Mouse (Mus musculus) left cerebral cortex, adult 11 months (tissue): ENCODE data around the gene Rora.
"Not testable (repeated sequence)": the region's sequence is repeated elsewhere in the genome, so short reads cannot be mapped to it uniquely, and the experiment has no call there.

Source experiments
- DNase-seq: peaks from one replicate; pipeline ENCODE4 v3.0.0; 2022; ENCODE audit warnings: low spot score

Gene Rora

DNA sequence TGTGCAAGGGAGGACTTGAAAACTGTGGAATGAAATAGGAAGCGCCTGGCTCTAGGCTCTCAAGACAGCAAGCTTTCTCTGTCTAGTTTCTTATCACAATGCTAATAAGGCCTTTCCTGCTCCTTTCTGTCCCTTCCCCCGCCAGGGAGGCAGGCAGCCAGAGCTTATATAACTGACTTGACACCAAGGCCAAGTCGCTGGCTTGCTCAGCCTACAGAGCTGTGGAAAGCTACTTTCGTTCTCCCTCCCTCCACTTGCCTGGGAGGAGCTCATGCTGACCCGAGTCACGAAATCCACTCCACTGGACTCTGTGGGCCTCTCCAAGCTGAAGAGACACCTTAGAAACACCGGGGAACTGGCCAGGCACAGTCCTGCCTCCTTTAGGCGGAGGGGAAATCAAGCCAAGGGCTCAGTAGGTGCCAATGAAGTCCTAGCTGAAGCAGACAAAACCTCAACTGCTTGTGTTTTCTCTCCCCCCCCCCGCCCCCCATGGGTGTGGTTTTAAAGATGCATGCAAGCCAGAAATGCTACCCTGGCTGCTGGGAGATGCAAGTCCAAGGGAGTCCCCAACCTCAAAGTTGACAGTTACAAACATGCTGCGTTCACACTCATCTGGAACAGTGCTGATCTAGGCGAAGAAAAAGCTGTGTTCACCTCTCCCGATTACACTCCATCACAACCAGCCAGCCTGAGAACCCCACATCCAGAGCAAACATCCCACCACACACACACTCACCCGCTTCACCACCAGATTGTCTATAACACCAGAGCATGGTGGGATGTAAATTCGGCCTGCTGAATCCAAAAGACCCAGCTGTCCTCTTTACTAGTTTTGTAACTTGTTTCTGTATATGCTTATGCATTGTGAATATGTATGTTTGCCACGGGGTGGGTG, 438.8 kb downstream of the Rora start:
- peak; percentile 58 for DNase-seq

DNA sequence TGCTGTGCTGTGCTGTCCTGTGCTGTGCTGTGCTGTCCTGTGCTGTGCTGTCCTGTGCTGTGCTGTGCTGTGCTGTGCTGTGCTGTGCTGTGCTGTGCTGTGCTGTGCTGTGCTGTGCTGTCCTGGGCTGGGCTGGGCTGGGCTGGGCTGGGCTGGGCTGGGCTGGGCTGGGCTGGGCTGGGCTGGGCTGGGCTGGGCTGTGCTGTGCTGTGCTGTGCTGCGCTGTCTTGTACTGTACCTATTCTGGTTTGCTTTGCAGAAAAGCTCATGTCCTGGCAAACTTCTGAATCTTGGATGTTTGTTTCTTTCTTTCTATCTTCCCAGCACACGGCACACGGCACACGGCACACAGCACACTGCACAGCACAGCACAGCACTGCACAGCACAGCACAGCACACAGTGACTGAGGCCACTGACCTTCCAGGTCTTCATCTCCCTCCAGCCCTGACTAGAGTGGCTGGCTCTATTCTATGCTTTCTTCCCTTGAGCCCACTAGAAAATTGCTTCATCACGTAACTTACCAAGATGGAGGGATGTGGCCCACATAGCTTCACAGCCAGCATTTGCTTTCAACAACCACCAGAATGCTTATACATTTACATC, 446.7 kb downstream of the Rora start:
- not testable (repeated sequence) for DNase-seq

DNA sequence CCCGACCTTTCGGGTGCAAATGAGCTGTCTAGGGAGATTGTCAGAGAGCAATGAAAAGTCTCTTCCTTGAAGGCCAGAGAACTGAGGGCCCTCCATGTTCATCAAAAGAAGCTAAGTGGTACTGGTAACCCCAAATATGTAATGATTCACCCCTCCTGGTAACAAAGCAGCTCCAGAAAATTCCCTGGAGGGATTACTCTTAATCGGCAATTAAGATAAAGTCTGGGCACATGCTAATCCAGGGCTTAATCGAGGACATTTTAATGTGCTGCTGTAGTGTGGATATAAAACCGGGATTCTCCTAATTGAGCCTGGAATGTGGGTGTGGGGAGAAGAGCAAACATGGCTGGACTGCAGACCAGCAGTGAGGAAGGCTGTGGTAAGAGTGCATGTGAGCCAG, 450.7 kb downstream of the Rora start:
- no peak for DNase-seq

DNA sequence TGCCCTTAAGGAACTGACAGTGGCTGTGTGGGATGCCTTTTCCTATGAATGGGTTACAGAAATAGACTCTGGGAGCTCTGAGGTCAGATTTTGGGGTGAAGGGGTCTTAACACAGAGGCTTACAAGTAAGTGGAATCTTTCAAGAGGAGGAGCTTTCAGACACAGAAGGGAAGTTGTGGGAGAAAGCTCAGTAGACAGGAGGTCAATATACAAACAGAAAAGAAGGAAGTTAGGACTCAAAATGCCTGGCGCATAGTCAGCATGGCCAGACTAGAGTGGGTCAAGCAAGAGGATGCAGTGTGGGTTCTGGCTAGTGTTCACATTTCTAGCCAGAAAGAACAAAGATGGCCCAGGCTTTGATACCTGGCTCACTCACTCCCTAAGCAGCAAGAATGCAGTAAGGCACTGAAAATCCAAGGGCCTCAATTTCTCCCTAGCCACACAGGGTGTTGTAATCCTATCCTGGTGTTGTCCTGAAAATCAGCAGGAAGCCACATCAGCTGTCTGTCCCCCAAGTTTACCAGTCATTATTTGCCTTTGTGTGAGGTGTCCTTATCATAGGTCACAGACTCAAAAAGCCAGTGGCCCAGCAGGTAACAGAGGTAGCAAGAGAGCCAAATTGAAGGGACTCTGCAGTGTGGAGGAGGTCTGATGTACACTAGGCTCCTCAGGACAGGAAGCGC, 456.2 kb downstream of the Rora start:
- no peak for DNase-seq

DNA sequence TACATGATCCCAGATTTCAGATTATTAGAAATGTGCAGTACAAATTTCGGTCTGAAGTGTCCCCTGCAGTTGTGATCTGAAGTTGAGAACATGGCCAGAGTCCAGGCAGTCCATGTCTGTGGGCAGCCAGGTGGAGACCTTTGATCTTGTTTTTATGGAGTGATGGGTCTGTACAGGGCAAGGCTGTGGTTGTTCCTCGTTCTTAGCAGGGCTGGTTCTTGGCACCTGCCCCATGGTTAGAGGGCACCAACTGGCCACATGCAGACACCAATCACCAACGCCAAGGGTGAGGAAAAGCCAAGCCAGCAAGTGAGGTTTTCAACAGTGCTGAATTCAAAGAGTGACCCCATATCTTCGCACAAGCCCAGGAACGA, 456.7 kb downstream of the Rora start:
- DNase-seq = no peak

DNA sequence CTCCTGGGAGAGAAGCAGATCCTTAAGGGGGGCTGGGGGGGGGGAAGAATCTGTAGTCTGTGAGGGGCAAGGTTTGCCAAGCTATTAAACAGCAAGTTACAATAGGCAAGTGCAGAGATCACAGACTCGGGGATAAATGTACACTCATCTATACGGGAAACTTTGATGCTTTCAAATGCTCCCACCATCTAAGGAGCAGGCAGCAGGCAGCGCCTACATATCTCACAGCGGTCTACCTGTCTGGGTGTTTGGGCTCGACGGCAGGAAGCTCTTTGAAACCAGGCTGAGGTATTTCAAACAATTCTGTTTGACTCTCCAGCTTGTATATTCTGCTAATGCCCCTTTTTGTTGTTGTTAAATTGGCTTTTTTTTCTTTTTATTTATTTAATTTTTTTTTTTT, 457.1 kb downstream of the Rora start:
- no peak for DNase-seq

DNA sequence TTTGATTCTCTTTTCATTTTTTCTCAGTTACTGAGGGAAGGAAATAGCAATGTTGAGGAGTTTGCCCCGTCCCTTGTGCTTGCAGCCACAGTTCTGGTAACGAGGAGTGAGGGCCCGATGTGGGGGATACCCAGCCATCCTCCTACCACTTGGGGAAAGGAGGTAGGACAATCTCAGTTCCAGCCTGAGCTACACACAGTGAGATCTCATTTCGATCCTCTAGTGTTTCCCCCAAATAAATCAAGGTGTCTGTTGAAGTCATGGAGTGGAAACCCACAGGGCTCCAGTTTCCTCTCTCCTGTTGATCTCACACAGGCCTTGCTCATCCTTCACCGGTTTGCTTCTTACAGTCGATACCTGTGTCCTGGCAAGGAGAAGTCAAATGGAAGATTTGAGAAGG, 458.0 kb downstream of the Rora start:
- DNase-seq = no peak

DNA sequence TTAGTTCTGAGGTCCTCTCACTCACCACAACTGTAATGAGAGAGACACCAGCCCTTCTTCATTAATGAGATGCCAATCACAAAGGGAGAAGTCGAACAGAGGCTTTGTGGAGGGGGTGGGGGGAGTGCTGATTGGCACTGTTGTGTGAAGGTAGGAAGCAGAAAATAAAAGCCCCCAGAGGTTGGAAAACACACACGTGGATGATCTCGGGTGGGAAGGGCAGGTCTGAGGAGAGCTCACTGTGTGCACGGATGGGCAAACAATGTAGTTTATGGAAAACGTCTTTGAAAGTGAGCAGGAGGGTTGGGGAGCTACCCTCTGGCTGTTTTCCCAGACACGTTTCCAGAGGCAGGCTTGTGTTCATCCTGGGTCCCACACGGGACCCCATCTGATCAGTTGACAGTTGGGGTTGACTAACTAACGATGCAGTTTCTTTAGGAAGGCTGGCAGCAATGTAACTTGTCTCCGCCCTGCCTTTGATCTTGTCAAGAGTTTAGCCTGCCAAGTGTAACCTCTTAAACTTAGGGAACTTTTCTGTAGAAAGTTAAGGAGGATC, 460.9 kb downstream of the Rora start:
- no peak for DNase-seq

DNA sequence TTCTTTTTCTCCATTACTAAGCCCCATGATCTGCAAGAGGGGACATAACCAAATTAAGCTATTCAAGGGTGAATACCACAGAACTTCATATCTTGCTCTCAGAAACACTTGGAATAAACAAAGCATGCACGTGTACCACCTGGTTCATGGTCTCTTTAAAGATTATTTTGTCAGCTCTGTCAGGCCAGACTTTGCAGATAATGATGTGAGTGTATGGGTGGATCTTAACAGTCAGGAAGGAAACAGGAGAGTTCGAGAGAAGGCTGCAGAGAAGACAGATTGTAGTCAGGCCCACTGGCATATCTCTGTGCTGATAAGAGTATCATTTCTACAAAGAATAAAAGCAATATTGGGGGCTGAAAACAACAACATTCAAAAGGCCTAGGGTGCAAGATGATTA, 463.2 kb downstream of the Rora start:
- DNase-seq = no peak

DNA sequence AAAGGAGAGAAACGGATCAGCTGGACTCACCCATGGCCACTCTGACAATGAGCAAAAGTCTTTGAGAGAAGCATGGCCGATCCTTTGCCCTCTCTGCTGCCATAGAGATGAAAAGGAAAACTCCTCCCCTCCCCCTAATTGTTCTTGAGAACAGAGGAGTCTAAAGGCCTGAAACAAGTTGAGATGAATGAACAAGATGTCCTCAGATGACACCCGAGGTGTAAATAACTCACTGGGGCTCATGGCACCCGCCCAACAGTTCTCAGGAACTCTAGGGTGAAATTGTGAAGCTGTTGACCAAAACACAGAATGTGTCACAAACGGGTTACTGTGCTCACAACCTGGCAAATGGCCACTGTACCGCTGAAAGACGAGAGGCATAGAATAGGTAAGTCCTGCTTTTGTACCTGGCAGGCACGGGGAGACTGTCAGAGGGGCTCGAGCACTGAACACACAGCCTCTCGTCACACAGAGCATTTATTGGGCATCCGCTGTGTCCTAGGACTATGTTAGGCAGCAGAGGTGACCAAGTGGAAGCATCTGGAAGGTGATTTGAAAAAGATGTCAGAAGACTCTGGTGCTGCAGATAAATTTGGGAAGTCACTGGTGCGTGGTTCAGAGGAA, 467.6 kb downstream of the Rora start:
- DNase-seq = no peak

DNA sequence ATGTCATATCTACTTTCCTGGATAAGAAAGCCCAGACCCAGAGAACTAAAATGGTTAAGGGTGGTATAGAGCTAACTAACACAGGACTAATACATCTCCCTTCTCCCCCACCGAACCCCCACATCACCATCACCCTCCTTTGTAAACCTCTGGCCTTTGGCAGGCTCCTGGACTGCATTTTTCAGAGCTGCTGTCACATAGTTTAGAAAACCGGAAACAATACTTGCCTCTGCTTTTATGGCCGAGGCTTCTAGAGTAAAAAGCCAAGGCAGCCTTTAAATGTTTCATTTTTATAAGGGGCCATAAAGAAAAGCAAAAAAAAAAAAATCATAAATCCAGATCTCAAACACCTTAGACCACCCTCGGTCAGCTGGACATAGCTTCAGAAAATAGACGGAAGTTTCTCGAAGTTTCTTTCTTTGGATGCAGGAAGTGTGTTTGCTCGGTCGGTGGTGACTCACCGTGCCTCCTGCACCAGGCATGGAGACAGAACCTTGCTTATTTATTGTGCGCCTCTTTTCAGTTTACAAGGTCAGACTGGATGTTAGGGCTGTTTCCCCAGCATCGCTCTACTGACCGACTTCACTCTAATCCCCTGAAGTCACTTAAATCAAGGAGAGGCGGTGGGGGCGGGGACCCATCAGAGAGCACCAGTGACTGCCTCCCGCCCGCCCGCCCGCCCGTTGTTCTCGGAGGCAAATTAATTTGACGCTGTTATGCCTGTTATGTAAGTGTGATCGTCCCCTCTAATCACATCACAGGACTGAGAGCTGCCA, 471.6 kb downstream of the Rora start:
- DNase-seq = peak; percentile 15

DNA sequence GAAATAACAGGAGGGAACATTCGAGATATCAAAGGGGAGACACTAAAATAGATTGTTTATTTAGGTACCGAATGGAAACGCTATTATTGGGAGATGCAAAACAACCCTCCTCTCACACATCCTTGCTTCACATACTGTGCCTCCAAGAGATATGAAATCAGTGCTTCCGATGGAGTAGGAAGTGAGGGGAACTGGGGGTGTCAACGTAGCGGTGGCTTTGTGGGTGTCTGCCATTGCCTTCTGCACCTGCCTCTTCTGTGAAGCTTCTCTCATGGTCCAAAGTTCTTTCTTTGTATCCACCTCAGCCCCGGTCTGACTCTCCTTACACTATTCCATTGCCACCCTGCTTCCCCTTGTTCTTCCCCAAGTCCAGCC, 472.2 kb downstream of the Rora start:
- DNase-seq = no peak

DNA sequence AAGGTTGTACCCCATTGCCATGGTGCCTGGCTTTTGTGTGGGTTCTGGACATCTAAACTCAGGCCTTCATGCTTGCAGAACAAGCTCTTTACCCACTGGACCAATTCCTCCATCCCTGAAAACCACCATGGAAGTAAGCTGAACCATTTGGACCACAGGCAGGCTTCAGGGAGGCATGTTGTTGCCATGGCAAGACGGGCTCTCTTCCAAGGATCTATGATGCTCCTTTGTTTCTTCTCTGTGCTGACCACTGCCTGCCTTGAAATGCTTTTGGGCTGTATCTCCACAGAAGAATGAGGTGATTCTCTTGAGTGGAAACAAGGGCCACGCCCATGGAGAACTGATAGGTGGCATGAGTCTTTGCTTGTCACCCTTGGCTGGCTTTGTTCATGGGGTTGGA, 473.0 kb downstream of the Rora start:
- DNase-seq = no peak

DNA sequence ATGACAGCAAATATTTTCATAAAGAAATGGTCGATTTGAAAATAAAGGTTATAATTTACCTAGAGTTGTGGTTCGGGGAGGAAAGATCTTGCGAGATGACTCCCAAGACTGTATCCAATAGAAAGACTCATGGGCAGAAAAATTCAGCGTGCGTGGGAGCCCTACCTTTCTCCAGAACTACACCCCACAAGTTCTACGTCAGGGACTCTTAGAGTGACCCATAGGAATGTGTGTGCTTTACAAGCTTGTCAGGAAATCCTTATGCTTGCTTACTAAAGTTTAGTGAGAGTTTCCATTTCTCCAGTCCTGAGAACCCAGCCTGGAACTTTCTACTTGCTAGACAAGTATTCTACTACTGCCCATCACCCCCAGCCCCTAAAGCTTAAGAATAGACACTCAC, 474.7 kb downstream of the Rora start:
- DNase-seq = no peak

DNA sequence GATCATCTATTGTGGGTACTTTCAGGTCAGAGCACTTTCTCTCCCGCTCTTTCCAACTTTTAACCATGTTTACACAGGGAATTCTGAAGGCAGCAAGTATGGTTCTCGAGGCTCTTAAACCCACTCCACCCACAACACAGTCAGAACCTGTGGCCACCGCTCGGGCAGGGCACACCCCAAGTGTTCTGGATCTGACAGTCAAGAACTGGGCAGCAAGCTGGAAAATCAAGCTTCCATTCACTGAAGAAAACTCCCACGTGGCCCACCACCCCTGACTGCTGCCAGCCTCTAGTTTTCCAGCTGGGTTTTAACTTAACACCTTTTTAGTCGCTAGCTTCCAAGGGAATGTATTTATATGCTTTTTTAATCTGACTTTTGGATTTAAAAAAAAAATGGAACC, 479.4 kb downstream of the Rora start:
- no peak for DNase-seq

DNA sequence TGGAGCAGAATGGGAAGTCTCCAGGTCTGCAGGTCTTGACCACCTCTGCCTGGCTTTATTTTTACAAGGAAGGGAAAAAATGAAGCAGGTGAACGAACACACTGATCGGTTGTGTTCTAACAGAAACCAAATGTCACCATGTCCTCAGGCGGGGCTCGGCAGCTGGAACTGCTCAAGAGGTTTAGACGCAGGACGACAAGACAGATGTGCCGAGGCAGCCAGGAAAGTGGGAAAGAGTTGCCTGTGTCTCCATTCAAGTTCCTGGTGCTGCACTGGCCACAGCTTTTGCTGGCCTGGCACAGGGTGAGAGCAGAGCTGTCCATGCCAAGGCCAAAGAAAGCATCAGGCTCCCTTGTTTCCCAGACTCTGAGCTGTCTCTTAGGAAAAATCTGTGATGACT, 480.1 kb downstream of the Rora start:
- no peak for DNase-seq

DNA sequence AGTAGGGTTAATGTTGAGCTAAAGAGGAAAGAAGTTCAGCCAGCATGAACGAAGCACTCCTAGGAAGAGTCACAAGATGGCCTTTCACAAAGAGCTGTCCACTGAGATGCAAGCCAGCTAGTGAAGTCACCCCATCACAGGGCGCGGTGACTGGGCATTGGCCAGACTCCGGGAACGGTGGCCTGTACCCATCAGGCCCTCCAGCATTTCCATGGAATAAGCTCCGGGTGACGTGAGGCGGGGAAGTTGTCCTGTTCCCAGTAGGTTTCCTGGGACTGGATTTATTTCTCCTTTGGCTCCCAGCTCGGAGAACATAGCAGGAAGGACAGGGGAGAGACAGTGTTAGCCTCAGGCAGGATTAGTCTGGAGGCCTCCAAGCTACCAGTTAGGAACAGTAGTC, 481.0 kb downstream of the Rora start:
- no peak for DNase-seq

DNA sequence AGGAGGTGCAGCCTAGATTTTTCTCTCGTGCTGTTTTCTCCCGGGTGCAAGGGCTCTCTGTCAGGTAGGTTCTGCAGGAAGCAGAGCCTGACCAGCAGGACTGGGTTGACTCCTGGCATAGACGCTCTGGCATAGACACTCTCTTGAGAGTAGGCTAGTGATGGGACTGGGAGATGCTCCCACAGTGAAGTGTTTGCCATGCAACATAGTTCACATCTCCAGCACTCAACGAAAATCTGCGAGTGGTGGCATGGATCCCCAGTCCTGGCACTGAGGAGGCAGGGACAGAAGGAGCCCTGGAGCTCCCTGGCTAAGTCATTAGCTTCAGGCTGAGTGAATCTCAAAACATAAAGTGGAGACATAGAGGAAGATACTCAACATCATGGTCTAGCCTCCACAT, 483.2 kb downstream of the Rora start:
- DNase-seq = no peak

DNA sequence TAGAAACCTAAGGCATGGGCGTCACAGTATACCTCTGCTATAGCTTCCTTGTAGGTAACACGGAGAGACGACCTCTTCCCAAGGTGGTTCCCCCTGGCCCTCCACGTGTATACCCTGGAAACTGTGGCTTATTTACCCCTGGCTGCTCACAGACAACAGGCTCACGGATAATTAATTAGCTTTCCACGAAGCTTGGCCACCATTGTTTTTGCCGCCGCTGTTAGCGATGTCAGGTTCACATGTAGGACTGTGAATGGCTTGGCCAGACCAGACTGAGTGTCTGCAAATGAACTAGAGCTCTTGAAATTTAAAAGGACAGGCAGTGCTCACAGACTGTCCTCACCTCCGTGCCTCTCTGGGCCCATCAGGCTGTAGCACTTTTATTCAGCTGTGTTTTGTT, 483.8 kb downstream of the Rora start:
- DNase-seq = no peak

DNA sequence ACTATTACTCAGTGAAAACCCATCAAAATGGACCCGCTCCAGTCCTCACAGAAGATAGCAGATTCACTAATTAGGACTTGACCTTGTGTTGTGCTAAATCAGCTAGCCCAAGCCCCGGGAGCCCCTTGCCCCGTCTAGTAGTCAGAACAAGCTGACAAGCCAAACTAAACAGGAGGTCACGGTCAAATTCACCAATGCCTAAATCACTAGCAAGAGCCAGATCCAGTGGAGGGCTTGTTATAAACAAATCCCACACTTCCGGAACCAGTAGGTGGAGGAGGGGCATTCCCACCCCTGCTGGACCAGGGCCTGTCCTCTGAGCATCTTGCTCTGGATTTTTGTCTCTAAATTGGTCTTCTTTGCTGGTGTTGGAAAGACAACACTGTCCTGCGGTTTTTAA, 486.6 kb downstream of the Rora start:
- no peak for DNase-seq

DNA sequence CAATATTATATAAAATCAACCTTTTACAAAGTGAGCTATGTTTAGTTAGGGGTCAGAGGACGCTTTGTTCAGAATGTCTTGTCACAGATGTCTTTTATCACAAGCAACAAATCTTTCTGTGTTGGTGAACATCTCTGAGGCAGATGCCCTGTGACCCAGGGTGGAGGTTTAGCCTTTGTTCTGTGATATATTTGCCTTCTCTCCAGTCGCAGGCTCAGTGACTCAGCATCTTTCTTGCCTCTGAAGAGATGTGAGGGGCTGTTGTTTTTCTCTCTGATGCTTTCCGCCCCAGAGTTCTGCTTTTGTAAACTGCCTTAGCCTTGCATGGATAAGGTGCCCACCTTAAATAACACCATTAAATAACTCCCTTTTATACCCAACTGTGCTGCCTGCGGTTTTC, 488.3 kb downstream of the Rora start:
- no peak for DNase-seq

DNA sequence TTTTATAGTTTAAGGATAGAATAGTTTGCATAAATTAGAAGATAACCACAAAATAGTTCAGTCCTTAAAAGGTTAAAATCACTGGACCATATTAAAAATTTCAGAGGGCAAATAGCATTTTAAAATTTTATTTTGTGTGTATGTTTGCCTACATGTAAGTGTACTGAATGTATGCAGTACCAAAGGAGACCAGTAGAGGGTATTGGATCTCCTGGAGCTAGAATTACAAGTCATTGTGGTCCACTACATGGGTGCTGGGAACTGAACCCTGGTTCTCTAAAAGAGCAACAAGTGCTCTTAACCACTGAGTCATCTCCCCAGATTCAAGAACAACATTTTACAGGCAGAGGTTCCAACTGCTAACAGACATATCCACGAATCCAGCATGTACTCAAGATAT, 493.4 kb downstream of the Rora start:
- no peak for DNase-seq
